Mouse (Mus musculus) cerebellum, postnatal 14 days (tissue): ENCODE measurements around the gene Dlgap4.

ENCODE experiments used
- DNase-seq, 2 experiments: peaks; one replicate each; pipeline ENCODE4 v3.0.0; 2021; ENCODE audit warnings: mixed read lengths in 2 of 2

Dlgap4 gene

DNA sequence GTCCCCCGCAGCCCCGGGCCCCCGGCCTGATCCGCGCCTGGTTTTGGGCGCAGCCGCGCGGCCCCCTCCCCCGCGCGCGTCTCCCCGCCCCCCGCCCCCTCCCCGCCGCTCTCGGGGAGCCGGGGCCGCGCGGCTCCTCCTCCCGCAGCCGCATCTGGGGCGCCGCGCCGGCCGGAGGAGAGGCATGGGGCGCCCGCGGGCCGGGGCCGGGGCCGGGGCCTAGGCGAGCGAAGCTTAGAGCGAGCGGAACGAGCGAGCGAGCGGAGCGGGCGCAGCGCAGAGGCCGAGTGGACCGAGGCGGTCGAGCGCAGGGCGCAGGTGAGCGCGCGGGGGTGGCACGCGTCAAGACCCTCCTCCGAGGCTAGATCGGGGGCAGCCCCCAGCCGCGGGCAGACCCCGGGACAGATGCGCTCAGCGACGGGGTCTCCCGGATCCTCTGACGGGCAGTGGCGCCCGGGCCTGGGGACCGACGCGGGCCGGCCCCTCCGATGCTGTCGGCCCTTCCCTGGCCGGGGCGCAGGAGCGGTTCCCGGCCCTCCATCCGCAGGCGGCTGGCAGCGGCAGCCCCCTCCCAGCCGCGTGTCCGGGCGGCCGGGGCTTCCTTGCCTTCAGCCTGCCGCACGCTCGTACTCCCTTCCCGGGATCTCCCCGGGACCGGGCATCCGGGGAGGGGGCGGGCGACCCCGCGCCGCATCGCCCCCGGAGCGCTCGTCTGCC, at the start of gene Dlgap4:
Gene Dlgap4 (plus strand): TSS at position 165 of the 717 bp plus-strand sequence.
- peak; percentile 58 to 73 for DNase-seq

DNA sequence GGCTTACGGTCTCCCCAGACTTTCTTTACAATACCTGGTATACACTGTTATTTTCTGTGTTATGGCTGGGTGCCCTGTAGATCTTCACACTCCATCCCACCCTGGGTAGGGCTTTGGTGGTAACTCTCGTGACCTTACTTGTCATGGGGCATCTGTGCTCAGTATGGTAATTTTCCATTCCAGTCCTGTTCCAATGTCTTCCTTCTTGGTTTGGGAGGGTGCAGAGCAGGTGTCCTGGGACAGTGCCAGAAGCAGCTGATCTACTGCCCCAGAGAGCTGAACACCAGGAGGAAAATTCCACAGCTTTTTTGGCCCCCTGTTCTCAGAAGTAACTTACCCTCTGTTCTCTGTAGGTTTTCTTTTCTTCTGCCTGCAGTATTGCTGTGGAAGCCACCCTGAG, 47.0 kb upstream of the Dlgap4 start:
- no peak for DNase-seq

DNA sequence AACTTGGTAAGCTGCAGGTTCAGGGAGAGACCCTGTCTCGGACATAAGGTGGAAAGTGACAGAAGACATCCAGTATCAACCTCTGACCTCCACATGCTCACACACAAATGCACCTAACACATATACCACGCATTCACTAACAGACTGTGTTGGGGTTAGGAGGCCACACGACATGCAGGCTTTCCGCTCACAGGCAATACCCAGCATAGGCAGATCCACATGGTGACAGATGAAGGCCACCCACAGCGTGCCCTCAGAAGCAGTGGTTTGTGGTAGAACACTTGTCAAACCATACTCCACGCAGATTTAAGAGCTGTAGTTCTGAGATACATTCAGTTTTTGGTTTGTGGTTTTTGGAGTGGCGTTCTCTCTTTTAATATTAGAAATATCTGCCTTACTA, 44.9 kb upstream of the Dlgap4 start:
- no peak for DNase-seq

DNA sequence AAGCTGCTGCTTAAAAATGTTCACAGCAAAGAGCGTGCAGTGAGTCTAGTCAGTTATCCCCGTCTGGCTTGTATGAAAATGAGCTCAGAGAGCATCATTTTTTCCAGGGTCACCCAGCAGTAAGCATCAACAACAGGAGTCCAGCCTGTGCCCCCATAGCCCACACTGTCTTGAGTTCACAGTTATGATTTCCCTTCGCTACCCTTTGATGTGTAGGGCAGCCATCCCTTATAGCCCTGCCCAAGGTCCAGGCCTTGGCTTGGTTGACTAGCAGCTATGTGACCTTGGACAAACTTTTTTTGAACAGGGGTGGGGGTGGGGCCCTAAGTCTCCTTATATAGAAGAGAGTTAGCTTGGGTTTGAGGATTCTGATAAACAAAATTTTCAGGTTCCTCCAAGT, 44.2 kb upstream of the Dlgap4 start:
- no peak for DNase-seq

DNA sequence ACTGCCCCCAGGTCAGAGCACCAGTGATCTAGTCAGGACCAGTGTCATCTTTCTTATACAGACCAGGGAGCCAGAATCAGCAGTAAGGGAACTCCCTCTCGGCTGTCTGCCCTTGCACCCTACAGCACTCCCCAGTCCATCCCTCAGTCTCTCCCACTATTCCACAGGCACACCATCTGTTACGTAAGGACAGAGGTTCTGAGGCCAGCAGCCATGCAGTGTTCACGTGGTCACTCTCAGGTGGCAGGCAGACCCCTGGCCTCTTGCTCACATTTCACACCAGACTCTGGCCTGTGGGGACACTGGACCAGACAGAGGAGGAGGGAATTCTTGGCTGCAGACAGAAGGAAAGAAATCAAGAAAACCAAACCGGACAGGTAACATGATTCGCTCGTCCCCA, 42.0 kb upstream of the Dlgap4 start:
- DNase-seq, result no peak

DNA sequence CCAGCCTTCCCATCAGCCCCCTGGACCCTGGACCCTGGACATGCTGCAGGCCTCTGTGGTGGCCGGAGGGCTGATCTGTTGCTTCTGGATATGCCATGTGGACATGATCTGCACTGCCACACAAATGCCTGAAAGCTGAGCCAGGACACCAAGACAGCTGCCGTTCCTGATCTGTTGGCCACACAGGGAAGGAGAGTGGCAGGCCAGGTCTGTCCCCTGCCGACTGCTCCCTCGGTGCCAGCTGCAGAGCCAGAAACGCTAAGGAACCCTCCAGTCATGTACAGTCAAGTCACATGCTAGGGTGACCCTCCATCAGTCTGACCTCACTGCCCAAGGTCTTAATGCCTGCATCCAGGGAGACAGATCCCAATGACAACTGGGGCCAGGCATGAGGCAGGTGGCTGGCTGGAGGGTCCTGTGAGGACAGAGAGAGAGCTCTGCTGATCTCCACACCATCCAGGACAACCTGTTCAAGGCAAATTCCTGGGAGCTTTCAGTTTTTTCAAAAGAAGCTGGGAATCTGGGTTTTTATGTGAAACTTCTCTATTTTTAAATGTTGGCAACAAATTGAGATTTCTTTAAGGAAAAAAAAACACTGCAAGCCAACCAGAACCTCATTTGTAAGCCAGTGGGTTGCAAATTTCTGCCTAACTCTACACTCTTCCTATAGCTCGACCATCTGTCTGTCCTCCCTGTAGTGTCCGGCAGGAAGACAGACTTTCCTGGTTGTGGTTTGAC, 36.5 kb upstream of the Dlgap4 start:
- peak in 1 of 2 experiments; percentile 34 for DNase-seq

DNA sequence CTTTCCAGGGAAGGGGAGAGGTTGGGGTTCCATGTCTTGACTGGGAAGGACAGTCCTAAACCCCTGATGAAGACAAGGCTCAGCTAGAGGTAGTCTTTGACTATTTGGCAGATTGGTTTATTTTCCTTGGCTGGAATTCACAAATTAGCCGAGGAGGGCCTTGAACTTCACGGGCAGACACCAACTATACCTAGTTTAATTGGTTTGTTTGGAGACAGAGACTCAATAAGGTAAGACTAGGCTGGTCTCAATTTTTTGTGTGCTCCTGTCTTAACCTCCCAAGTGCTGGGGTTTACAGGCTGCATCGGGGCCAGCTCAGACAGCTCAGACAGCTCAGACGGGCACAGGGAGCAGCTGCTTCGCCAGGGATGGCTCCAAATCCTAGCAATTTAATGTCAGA, 33.0 kb upstream of the Dlgap4 start:
- DNase-seq, result no peak

DNA sequence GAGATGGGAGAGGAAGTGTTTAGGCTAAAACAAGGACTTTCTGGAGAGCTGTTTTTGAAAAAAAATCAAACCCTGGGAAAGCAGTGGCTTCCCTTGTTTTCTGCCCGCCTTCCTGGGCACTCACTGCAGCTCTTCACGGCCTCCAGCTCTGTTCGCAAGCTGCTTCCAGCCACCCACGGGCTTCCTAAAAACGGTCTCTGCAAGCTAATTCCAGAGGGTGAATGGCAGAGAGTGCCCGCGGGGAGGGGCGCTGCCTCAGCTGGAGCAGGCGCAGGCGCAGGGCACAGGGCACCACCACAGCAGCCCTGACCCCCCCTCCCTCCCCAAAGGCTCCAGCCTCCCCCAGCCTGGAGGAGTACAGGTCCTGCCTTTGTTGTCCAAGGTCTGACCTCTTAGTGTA, 32.3 kb upstream of the Dlgap4 start:
- no peak for DNase-seq

DNA sequence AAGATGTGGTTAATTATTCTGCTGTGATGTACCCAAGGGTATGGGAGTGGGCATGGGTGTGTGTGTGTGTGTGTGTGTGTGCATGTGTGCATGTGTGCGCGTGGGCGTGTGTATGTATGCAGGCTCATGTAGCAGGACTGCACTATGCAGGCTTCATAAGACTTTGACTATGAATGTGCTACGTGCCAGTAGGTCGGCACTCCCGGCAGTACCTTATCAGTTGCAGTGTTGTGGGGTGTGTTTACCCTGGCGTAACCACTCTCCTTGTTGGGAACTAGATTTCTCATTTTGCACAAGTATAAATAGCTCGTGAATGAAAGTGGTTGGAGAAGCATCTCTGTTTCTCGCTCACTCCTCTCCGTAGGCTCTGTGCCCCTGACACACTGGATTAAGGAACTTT, 30.6 kb upstream of the Dlgap4 start:
- no peak for DNase-seq

DNA sequence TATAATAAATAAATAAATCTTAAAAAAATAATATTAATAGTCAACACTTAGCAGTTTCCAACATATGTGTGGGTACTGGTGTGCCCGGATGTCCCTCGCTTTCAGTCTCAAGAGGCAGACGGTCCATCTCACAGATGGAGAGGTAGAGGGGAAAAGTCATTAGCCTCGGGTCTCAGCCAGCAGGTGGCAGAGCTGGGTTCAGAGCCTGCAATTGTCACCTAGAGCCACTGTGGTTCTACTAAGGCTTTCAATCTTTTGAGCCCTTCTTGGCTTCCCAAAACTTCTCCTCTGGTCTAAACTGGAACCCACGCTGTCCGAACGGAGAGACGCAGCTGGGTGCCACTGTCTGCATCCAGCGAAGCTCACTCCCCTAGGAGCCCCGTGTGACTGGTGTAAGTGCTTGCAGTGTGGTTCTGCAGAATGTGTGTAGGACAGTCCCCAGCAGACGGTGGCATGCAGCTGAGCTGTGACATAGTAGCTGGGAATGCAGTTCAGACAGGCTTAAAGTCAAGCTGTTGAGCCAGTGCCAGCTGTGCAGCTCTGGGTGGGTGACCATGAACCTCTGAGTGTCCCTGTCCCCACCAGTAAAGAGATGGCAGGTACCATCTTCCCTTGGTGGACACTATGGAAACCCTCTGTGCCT, 29.2 kb upstream of the Dlgap4 start:
- DNase-seq, result peak; percentile 49 to 50

DNA sequence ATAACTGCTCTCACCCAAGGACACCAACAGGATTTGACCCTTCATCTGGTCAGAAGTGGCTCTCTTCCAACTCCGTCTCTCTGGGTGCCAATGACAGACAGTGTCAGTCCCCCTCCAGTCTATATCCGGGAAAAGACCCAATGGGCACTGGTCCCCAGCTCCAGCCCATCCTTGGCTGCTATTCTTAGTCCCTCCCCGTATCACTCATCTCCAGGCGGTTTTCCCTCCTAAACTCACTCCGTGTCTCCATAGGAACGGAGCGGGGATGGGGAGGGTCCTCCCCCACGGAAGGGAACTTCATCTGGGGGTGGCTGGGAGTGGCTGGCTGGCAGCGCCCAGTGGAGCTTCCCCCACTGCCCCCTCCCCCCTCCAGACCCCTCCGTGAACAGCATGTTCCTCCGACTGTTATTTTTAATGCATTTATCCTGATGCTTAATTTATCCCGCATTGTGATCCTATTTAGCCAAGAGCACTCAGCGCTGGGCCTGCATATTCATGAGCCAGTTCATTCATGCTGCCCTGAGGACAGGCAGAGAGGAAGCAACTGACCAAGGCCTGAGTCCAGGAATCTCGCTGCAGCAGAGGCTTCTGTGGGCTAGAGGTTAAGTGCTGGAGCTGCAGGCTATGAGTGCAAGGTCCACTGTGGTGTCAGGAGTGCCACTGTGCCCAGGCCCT, 28.6 kb upstream of the Dlgap4 start:
- DNase-seq, result peak; percentile 58 to 62

DNA sequence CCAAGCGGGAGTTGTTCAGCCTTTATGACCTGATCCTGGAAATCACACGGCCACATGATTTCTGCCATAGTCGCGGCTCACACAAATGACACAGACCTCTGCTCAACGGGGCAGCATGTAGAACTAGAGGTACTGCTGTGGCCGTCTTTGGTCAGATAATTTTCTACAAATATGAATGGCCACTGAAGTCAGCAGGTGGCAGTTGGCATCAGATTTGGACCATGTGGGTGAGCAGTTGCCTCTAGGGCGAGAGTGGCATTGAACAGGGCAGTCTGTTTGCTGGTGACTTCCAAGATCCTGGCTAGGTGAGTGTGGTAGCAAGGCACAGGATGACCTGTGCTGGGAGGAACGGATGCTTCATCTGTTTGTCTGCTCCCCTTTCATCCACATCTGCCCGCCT, 24.0 kb upstream of the Dlgap4 start:
- peak; percentile 57 to 66 for DNase-seq

DNA sequence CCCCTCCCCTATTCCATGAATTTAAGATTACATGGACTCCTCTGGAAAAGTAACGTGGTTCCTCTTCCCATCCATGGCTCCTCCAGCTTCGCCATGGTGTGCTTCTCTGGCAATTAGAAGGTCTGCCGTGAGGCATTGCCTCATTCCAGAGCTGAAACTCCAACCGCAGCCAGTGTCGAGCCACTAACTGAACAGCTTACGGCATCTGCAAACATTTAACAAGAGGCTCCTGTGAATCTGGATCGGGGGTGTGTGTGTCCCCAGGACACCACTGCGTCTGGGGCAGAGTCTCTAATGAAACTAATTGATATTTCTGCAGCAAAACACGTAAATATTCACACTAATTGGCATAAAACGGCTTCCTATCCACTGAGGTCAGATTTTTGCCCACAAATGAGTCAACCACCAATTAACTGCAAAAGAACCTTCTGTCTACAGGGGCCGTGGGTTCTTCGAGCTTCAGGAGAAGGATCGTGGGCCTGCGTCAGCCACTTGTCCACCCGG, 18.5 kb upstream of the Dlgap4 start:
- no peak for DNase-seq

DNA sequence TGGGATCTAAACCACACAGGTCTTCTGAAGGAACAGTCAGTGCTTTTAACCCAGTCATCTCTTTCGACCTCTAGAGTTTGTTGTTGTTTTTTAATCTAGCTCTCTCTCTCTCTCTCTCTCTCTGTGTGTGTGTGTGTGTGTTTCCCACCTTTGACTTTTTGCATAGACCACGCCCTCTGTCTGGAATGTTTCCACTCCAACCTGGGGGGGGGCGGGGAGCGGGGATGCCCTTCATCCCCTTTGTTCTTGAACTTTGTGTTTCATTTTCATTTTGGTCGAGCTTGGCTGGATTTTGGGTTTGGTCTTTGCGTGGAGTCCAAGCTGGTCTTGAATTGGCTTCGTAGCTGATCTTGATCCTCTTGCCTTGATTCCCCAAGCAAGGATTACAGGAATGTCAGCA, 10.9 kb upstream of the Dlgap4 start:
- no peak for DNase-seq

DNA sequence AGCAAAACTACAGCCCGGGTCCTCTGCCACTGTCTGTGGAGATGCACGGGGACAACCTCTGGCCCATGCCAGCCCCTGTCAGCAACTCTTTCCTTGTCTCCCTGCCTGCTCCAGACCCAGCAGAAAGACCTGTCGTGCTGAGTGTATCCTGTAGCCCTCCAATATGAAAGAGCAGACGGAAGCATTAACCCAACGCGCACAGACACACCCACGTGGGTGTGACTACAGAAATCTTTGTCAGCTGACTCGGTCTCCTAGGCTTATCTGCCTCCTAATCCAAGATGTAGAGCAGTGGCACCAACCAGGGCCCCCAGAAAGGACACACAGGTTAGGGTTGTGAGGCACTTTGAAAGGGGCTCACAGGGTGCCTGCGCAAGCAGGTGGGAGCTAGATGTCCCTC, 9.8 kb upstream of the Dlgap4 start:
- DNase-seq, result no peak

DNA sequence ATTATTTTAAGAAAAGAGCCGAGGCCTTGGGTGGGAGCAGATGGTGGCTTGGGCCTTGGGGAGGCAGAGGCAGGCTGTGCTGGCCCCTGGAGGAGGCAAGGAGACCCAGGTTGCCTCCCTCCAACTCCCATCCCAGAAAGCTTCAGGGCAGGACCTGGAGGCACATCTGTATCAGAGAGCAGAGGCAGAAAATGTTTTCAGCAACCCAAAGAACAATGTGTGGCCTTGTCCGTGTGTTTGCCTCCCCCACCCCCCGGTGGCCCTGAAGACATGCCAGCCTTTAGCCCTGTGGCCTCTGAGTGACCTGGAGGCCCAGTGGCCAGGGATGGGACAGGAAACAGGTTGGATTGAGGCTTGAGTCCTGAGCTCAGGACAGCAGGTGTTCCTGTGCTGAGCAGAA, 8.4 kb upstream of the Dlgap4 start:
- DNase-seq, result no peak

DNA sequence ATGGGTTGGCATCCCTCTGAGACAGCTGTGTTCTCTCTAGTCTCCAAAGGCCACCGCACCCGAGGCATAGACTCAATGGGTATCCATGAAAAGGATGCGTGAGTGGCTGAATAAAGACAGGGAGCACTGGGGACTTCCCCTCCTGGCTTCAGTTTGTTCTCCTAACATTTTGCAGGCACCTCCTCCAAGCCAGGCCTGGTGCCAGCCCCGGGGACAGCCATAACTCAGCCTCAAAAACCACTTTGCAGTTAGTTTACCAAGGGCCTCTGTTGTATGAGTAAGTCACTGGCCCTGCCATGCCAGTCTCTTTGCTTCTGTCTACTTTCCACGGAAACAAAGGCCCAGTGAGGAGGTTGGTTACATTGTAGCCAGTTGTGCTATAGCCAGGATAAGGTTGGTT, 7.5 kb upstream of the Dlgap4 start:
- no peak for DNase-seq

DNA sequence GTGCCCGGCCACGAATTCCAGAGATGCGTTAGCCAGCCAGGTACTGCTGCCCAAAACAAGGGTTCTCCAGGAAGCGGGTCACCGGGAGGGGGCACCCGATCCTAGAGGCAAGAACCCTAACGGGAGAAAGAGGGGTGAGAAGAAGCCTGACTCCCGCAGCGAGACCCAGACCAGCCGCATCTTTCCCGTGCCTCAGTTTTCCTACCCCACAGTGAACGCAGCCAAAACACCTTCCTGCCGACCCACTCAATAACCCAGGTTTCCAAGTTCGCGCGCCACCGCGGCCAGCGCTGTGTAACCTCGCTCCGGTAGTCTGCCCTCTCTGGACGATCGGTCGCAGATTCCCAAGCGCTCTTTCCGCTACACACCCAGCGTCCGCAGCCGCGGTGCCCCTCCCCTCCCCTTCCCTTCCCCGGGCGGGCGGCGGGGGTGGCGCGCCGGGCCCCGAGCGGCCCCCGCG, 394 bp upstream of the Dlgap4 start:
- DNase-seq, result peak; percentile 90

DNA sequence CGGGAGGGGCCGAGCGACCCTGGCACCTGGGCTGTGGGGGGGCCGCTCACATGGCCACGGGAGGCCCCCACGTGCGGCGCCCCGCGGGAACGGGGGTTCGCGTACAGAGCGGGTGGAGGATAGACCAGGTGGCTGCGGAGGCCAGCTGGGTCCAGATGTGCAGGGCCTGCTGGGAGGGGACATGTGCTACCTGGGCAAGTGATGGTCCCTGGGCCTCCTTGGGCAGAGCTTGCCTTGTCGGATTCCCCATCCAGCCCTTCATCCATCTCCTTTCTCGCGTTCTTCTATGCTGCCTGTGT, 702 bp downstream of the Dlgap4 start:
- DNase-seq, result peak; percentile 41 to 54

DNA sequence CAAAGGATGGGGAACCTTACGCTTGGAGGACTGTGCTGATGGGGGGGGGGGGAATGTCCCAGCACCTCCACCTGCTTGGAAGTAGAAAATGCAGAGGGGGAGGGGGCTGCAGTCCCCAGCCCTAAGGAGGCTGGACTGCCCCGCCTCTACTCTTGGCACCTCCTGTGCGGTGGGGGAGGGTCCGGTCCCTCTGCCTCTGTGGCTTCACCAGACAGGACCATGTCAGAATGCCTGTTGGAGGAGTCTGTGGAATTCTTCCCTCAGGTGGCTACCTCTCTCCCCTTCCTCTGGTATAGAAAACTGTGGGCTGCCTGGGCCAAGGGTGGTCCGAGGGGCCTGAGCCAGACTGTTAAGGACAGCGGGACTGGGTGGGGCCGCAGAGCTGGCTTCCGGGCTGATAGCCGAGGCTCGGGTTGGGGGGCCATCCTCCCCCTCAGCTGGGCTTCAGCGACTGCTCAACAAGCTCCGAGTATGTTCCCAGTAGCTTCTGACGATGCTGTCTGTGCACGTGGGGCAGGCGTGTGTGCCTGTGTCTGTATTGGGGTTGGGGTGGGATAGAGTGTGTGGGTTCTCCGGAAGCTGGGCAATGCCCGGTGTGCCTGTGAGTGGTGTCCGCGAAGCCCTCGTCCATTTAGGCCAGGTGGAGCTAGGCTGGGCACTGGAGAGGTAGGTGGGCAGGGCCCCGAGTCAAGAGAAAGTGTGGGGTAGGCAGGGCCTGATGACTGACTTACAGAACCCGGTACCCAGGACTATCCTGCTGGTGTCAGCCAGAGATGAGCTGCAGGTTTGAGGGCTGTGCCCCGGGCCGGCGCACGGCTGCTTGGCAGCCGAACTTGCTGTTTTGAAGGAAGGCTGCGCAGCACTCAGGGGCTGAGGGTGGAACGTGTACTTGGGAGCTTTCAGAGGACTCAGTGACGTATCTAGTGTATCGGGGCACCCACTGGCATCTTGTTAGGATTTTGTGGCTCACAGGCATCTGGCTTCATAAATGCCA, 1.5 kb downstream of the Dlgap4 start:
- DNase-seq, result peak; percentile 47 to 56

DNA sequence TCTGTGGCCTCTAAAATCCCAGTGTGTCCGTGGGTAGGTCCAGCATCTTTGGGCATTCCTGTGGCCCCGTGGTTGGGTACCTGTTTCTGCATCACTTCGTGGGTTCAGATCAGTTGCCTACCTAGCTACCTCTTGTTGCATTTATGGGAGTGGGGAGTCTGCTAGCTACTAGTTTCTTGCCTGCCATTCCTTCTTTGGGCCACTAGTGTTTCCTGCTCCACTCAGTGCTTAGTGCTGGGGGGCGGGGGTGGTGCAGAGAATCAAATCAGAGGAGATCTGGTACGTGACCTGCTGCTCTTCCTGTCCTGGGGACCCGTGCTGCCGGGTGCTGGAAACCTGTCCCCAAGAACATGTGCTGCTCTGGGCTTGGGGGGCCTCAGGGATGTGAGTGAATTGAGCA, 3.0 kb downstream of the Dlgap4 start:
- DNase-seq, result peak in 1 of 2 experiments; percentile 39

DNA sequence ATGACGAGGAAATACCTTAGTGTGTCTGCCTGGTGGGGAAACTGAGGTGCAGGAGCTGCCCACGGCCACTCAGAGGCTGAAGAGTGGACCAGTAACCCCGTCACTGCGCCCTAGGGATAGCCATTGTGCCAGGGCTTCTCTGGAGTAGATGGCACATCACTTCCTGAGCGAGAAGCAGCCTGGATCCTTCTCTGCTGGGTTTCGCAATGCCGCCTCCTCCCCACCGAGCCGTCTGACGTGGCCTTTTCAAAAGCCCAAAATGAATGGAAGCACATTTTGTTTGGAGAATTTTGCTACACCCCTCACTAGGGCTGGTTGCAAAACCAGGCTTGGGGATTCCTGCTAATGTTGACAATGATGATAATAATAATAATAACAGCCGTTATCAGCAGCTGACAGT, 4.0 kb downstream of the Dlgap4 start:
- DNase-seq, result no peak
